Mouse (Mus musculus): Measurements from ENCODE around the gene Crb2. TPM values are rescaled to one million over a fixed set of nuclear protein-coding genes. Genes with fewer than 3 reads are reported as not detected.

The Crb2 gene
- polyA plus RNA-seq, 1 experiment from 2014 or later: 2.6 TPM

DNA sequence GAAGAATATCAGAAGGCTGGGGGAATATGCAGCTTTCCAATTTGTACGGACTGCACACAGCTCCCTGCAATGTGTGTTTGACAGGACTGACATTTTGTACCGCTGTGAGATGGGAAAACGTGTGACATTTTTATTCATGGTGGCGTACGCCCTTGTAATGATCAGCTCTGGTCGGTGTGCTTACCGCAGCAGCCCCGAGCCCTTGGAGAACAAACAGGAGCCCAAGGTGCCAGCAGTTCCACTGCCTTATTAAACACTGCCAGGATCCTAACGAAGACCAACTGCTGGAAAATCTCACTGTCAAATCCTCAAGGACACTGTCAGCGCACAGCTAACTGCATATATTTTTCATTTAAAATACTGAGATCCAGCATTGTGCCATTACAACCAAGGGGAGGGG lies 56.2 kb downstream of the Crb2 start:
- Histone ChIP-seq H3K9me3 (ENCODE audit: control insufficient read depth, low read length) (no peaks in the 10 kb centered on the region), H3K4me1 (ENCODE audit: control insufficient read depth, insufficient read depth, low read length) (peaks cover 6% of the 10 kb centered on the region; the same call in 1 of the 2 replicates), H3K9ac (replicated peaks; ENCODE audit: low read depth, low read length) (no peak overlapping the region), H3K27me3 (ENCODE audit: control insufficient read depth, insufficient read depth, low read length) (no peaks in the 10 kb centered on the region), H3K4me2 (ENCODE audit: low read depth, low read length) (no peak overlapping the region), H3K36me3 (ENCODE audit: control insufficient read depth, insufficient read depth, low read length) (no peaks in the 10 kb centered on the region), H3K27ac (ENCODE audit: low read depth, low read length) (no peak overlapping the region), H3K4me3 (ENCODE audit: low read depth, low read length) (no peak overlapping the region)
- ATAC-seq (ENCODE audit: low read depth): no peak
- WGBS: 69% methylated on average over 10 of the region's 10 CpGs

DNA sequence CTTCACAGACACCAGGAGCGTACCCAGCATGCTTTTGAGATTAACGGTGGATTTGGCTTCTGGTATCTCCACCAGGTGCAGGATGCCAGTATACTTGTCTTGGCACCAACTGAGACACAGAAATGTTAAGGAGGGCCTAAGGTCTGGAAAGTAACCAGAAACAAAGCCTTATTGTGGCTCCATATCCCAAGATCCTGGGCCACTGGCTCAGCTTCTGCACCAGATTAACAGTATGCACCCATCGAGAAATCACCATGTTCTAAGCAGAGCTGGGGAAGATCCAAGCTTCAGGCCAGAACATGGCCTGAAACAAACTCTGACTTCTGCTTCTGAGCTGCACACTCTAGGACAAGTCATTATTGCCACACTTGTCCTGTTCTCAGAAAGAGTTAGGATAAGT lies 60.9 kb downstream of the Crb2 start:
- Histone ChIP-seq H3K27ac (ENCODE audit: low read depth, low read length) (no peak overlapping the region), H3K36me3 (ENCODE audit: control insufficient read depth, insufficient read depth, low read length) (no peaks in the 10 kb centered on the region), H3K9me3 (ENCODE audit: control insufficient read depth, low read length) (no peaks in the 10 kb centered on the region), H3K4me1 (ENCODE audit: control insufficient read depth, insufficient read depth, low read length) (no peaks in the 10 kb centered on the region), H3K27me3 (ENCODE audit: control insufficient read depth, insufficient read depth, low read length) (no peaks in the 10 kb centered on the region), H3K9ac (replicated peaks; ENCODE audit: low read depth, low read length) (no peak overlapping the region), H3K4me2 (ENCODE audit: low read depth, low read length) (no peak overlapping the region), H3K4me3 (ENCODE audit: low read depth, low read length) (no peak overlapping the region)
- 97% methylated on average over 3 of the region's 3 CpGs for WGBS
- no peak for ATAC-seq (ENCODE audit: low read depth)

DNA sequence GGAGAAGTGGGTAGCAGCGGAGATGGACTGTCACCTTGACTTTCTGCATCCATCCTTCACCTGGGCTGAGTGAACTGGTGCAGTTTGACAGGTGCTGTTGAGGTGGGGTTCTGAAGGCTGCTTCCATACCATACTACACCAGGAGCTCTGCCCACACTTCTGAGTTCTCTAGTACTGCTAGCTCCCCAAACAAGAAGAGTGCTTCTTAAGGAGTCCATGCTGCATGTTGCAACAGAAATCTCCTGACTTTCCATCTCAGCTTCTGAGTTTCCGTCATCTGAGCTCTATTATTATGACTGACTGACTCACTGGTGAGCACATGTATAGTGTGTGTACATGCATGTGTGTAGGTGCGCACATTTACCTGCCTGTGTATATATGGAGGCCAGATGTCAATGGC lies 61.5 kb downstream of the Crb2 start:
- no peak overlapping the region for H3K9ac ChIP-seq (replicated peaks; ENCODE audit: low read depth, low read length)
- WGBS: 98% methylated on average over 3 of the region's 3 CpGs
- no peaks in the 10 kb centered on the region for H3K27me3 ChIP-seq (ENCODE audit: control insufficient read depth, insufficient read depth, low read length)
- peaks cover 6% of the 10 kb centered on the region; the same call in 1 of the 2 replicates for H3K4me1 ChIP-seq (ENCODE audit: control insufficient read depth, insufficient read depth, low read length)
- H3K4me3 ChIP-seq (ENCODE audit: low read depth, low read length): no peak overlapping the region
- ATAC-seq (ENCODE audit: low read depth): no peak
- no peak overlapping the region for H3K27ac ChIP-seq (ENCODE audit: low read depth, low read length)
- no peak overlapping the region for H3K4me2 ChIP-seq (ENCODE audit: low read depth, low read length)
- H3K9me3 ChIP-seq (ENCODE audit: control insufficient read depth, low read length): no peaks in the 10 kb centered on the region
- H3K36me3 ChIP-seq (ENCODE audit: control insufficient read depth, insufficient read depth, low read length): no peaks in the 10 kb centered on the region

DNA sequence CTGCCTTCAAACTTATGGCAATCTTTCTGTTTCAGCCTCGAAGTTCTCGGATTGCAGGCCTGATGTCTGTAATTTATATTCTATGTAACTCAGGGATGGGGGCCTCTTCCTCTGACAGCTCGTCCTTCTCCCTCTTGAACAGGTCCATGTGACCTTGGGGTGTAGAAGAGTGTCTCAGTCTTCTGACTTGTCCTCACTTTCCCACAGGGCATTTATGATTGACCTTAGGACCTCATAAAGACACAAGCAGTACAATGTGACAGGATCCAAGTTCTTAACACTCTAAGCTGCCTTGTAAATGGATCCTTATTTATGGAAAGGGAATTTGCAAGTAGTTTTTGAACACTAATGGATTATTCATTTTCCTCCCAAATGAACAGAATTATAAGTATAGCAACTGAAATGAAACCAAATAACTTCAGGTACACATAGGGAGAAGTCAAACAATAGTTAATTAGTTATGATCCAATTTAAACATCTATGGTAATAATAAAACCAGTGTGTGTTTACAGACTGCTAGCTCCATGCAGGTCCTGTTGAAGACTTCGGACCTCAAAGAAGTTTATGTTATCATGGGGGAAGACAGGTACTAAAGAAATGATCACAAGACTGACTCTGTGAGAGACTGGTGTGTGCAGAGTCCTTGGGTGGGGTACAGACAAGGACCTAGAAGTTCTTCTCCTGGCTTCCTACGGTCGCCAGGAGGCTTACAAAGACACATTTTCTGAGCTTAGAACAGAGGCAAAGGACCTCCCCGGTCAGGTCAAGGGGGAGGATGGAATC lies 62.3 kb downstream of the Crb2 start:
- Histone ChIP-seq H3K4me3 (ENCODE audit: low read depth, low read length) (no peak overlapping the region), H3K4me2 (ENCODE audit: low read depth, low read length) (no peak overlapping the region), H3K4me1 (ENCODE audit: control insufficient read depth, insufficient read depth, low read length) (peaks cover 10% of the 10 kb centered on the region; the same call in 1 of the 2 replicates), H3K27ac (ENCODE audit: low read depth, low read length) (no peak overlapping the region), H3K9me3 (ENCODE audit: control insufficient read depth, low read length) (no peaks in the 10 kb centered on the region), H3K27me3 (ENCODE audit: control insufficient read depth, insufficient read depth, low read length) (no peaks in the 10 kb centered on the region), H3K9ac (replicated peaks; ENCODE audit: low read depth, low read length) (no peak overlapping the region), H3K36me3 (ENCODE audit: control insufficient read depth, insufficient read depth, low read length) (no peaks in the 10 kb centered on the region)
- WGBS: 84% methylated on average over 7 of the region's 7 CpGs
- ATAC-seq (ENCODE audit: low read depth): no peak

DNA sequence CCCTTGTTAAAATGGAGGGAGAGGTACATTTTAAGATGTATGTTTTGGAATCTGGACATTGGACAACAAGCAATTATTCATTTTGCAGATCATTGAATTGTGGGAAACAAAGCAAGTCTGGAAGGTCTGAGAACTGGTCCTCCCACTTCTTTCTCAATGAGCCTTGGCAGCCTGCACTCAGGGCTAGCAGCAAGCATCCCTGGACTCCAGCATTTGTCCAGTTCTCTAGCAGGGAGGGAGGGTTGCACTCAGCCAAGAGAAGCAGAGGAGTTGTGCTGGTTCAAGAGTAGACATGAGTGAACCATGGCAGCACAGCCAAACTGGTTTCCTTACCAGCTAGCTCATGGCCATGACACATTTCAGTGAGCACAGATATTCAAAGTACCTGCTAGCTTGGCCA lies 63.9 kb downstream of the Crb2 start:
- Histone ChIP-seq H3K9ac (replicated peaks; ENCODE audit: low read depth, low read length) (no peak overlapping the region), H3K36me3 (ENCODE audit: control insufficient read depth, insufficient read depth, low read length) (no peaks in the 10 kb centered on the region), H3K4me1 (ENCODE audit: control insufficient read depth, insufficient read depth, low read length) (peaks cover 10% of the 10 kb centered on the region; the same call in 1 of the 2 replicates), H3K9me3 (ENCODE audit: control insufficient read depth, low read length) (no peaks in the 10 kb centered on the region), H3K27ac (ENCODE audit: low read depth, low read length) (no peak overlapping the region), H3K27me3 (ENCODE audit: control insufficient read depth, insufficient read depth, low read length) (no peaks in the 10 kb centered on the region), H3K4me2 (ENCODE audit: low read depth, low read length) (no peak overlapping the region), H3K4me3 (ENCODE audit: low read depth, low read length) (no peak overlapping the region)
- no peak for ATAC-seq (ENCODE audit: low read depth)

DNA sequence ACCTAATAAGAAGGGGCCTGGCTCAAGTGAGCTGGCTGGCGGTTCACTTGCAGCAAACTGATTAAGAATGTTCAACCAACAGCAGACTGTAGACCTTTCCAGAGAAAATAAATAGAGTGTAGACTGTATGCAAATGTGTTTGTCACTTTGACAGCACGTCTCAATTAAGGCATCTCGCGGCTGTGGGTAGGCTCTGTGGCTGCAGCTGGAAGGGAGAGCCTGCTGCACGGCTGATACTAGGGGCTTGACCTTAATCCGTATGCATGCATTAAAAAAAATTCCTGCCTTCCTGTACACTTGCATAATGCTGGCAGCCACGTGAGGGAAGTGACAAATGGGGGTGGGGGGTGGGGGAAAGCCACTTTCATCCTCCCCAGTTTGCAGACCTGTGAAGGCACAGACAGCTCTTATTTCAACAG lies 66.1 kb downstream of the Crb2 start:
- Histone ChIP-seq H3K4me3 (ENCODE audit: low read depth, low read length) (no peak overlapping the region), H3K27ac (ENCODE audit: low read depth, low read length) (peak overlapping the region; percentile 49; the same call in 1 of the 2 replicates), H3K27me3 (ENCODE audit: control insufficient read depth, insufficient read depth, low read length) (no peaks in the 10 kb centered on the region), H3K4me1 (ENCODE audit: control insufficient read depth, insufficient read depth, low read length) (peaks cover 10% of the 10 kb centered on the region; the same call in 1 of the 2 replicates), H3K4me2 (ENCODE audit: low read depth, low read length) (no peak overlapping the region), H3K36me3 (ENCODE audit: control insufficient read depth, insufficient read depth, low read length) (no peaks in the 10 kb centered on the region), H3K9me3 (ENCODE audit: control insufficient read depth, low read length) (no peaks in the 10 kb centered on the region), H3K9ac (replicated peaks; ENCODE audit: low read depth, low read length) (no peak overlapping the region)
- ATAC-seq (ENCODE audit: low read depth): peak; percentile 54; the same call in 1 of the 2 replicates
- 13% methylated on average over 7 of the region's 7 CpGs for WGBS

DNA sequence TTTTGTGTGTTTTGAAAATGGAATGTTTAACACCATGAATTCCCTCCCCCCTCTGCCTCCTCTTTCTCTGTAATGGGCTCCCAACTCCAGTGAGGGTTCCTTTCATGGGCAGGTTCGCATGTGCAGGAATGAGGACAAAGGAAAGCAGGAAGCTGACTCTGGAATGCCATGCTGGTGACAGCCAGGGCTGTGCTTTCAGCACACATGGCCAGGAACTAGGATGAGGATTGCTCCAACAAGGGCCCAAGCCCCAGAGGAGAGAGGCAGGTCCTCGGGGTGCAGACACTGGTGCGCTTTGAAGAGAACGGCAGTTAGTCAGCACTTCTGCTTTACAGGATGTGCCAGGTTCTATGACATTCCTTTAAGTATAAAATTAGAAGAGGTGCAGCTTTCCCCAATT lies 66.7 kb downstream of the Crb2 start:
- Histone ChIP-seq H3K4me3 (ENCODE audit: low read depth, low read length) (no peak overlapping the region), H3K4me1 (ENCODE audit: control insufficient read depth, insufficient read depth, low read length) (peaks cover 10% of the 10 kb centered on the region; the same call in 1 of the 2 replicates), H3K27ac (ENCODE audit: low read depth, low read length) (peak overlapping the region; percentile 49; the same call in 1 of the 2 replicates), H3K36me3 (ENCODE audit: control insufficient read depth, insufficient read depth, low read length) (no peaks in the 10 kb centered on the region), H3K4me2 (ENCODE audit: low read depth, low read length) (no peak overlapping the region), H3K9me3 (ENCODE audit: control insufficient read depth, low read length) (no peaks in the 10 kb centered on the region), H3K9ac (replicated peaks; ENCODE audit: low read depth, low read length) (no peak overlapping the region), H3K27me3 (ENCODE audit: control insufficient read depth, insufficient read depth, low read length) (no peaks in the 10 kb centered on the region)
- peak; percentile 58 for ATAC-seq (ENCODE audit: low read depth)
- 26% methylated on average over 4 of the region's 4 CpGs for WGBS

Other genes with a start within 250 kb of the Crb2 start
- 133 and 142 TPM in 2 replicates for gene Strbp, start 72.4 kb upstream of the Crb2 start, polyA plus RNA-seq (2014; fragmentation: Nextera tagmentation; extraction: Ambion mirVana)